Mouse (Mus musculus) Patski (cell line): ENCODE data around the gene Nanp. TPM values are rescaled to one million over a fixed set of nuclear protein-coding genes. Genes with fewer than 3 reads are reported as not detected.
A peak's percentile ranks its signal among the peaks of the same experiment; 100 is the strongest.

Experiments used
- ATAC-seq: fragments of 100-300 bp; one replicate; pipeline ENCODE4 v1.8.0; 2021
- CTCF ChIA-PET: fragments of 350-600 bp; sonication (Branson Sonifier 250); formaldehyde crosslinking; loops from one replicate; lab custom pipeline; 2022; ENCODE audit warnings: inconsistent platforms; lab: Charles Lee
- POLR2A ChIA-PET: fragments of 350-600 bp; sonication (Branson Sonifier 250); formaldehyde crosslinking; loops from one replicate; lab custom pipeline; 2022; ENCODE audit warnings: antibody characterized with exemption, inconsistent platforms; lab: Charles Lee
- DNase-seq: peaks from one replicate; pipeline ENCODE4 v3.0.0-alpha.2; 2011; ENCODE audit warnings: low read depth, low spot score
- H3K27me3 ChIP-seq: fragments of 371-371 bp; one replicate; pipeline ENCODE4 v1.5.1; 2021
- CTCF ChIP-seq: fragments of 100-300 bp; IDR thresholded peaks from one replicate; pipeline ENCODE4 v1.5.1; 2021
- in situ Hi-C: fragments of 300-500 bp; cut with MboI; formaldehyde crosslinking; loops from 3 replicates; pipeline ENCODE4 v1.11.1; 2018; ENCODE audit warnings: low pct_unique_long_range_greater_than_20kb, mixed read lengths
- polyA plus RNA-seq: library from polyadenylated mRNA; unstranded; gene quantifications from one replicate; pipeline ENCODE4 v1.2.3, GENCODE M21; 2021

Gene Nanp
- polyA plus RNA-seq, 1 experiment from 2014 or later = 10.2 TPM

GRCm38 (mm10) chr2:151011273-151011672, 27.9 kb downstream of the Nanp start:
- ATAC-seq (no peak), DNase-seq (no peak)
- no peak for TF ChIP-seq CTCF
- POLR2A ChIA-PET = interaction anchor here (1.0 kb wide), 1 partner anchor 11 kb away, joined by 4 read pairs; no protein-coding TSS in a partner anchor
- peaks cover 12% of the 10 kb centered on the region for H3K27me3 ChIP-seq
- in situ Hi-C loops = no loop called here
- CTCF ChIA-PET = no interaction called here

GRCm38 (mm10) chr2:151009515-151010085, 29.6 kb downstream of the Nanp start:
- H3K27me3 ChIP-seq = peaks cover 12% of the 10 kb centered on the region
- peak; percentile 36 for ATAC-seq
- TF ChIP-seq CTCF = no peak
- in situ Hi-C loops = loop anchor here (10.0 kb wide), 1 partner anchor 335 kb away; no protein-coding TSS in a partner anchor
- DNase-seq = no peak
- ChIA-PET POLR2A (interaction anchor here (1.0 kb wide), 1 partner anchor 30 kb away, joined by 5 read pairs; the partner anchor contains the start of genes Nanp and Ninl), CTCF (no interaction called here)

GRCm38 (mm10) chr2:151008939-151009509, 30.2 kb downstream of the Nanp start:
- in situ Hi-C loops = loop anchor here (10.0 kb wide), 1 partner anchor 334 kb away; no protein-coding TSS in a partner anchor
- ATAC-seq = peak; percentile 93
- no peak for DNase-seq
- CTCF ChIA-PET = no interaction called here
- H3K27me3 ChIP-seq = peaks cover 9% of the 10 kb centered on the region
- POLR2A ChIA-PET = interaction anchor here (0.7 to 1.0 kb wide), 2 partner anchors 31 to 282 kb away, joined by 4 to 5 read pairs; partner anchors contain the start of genes Nanp and Ninl
- no peak for TF ChIP-seq CTCF

GRCm38 (mm10) chr2:151008517-151008932, 30.7 kb downstream of the Nanp start:
- DNase-seq (no peak), ATAC-seq (peak; percentile 22)
- TF ChIP-seq CTCF = no peak
- CTCF ChIA-PET = no interaction called here
- in situ Hi-C loops = loop anchor here (10.0 kb wide), 1 partner anchor 334 kb away; no protein-coding TSS in a partner anchor
- POLR2A ChIA-PET = interaction anchor here (0.7 kb wide), 1 partner anchor 282 kb away, joined by 4 read pairs; no protein-coding TSS in a partner anchor
- peaks cover 9% of the 10 kb centered on the region for H3K27me3 ChIP-seq

GRCm38 (mm10) chr2:151008006-151008405, 31.2 kb downstream of the Nanp start:
- ATAC-seq (no peak), DNase-seq (no peak)
- no peak for TF ChIP-seq CTCF
- ChIA-PET POLR2A (interaction anchor here (0.7 kb wide), 1 partner anchor 281 kb away, joined by 4 read pairs; no protein-coding TSS in a partner anchor), CTCF (no interaction called here)
- in situ Hi-C loops = loop anchor here (10.0 kb wide), 1 partner anchor 333 kb away; no protein-coding TSS in a partner anchor
- peaks cover 8% of the 10 kb centered on the region for H3K27me3 ChIP-seq

- no peak for DNase-seq
- in situ Hi-C loops = loop anchor here (10.0 kb wide), 1 partner anchor 332 kb away; no protein-coding TSS in a partner anchor
- no peak for ATAC-seq
- ChIA-PET POLR2A (no interaction called here), CTCF (no interaction called here)
- no peak for TF ChIP-seq CTCF
- peaks cover under 1% of the 10 kb centered on the region for H3K27me3 ChIP-seq
Measured at GRCm38 (mm10) chr2:151006281-151006945, 32.8 kb downstream of the Nanp start.

- ChIA-PET POLR2A (no interaction called here), CTCF (interaction anchor here (1.5 kb wide), 1 partner anchor 21 kb away, joined by 3 read pairs; no protein-coding TSS in a partner anchor)
- no peak for TF ChIP-seq CTCF
- in situ Hi-C loops = loop anchor here (5.0 to 10.0 kb wide), 2 partner anchors 177 to 330 kb away; no protein-coding TSS in a partner anchor
- H3K27me3 ChIP-seq = no peaks in the 10 kb centered on the region
- ATAC-seq (no peak), DNase-seq (no peak)
Measured at GRCm38 (mm10) chr2:151004390-151004789, 34.8 kb downstream of the Nanp start.

GRCm38 (mm10) chr2:151003796-151004195, 35.4 kb downstream of the Nanp start:
- no peaks in the 10 kb centered on the region for H3K27me3 ChIP-seq
- in situ Hi-C loops = loop anchor here (5.0 to 10.0 kb wide), 2 partner anchors 176 to 329 kb away; no protein-coding TSS in a partner anchor
- POLR2A ChIA-PET = no interaction called here
- no peak for TF ChIP-seq CTCF
- no peak for ATAC-seq
- CTCF ChIA-PET = no interaction called here
- no peak for DNase-seq

GRCm38 (mm10) chr2:151001619-151002175, 37.5 kb downstream of the Nanp start:
- ChIA-PET CTCF (interaction anchor here (1.0 to 1.6 kb wide), 4 partner anchors 16 to 323 kb away, joined by 3 to 4 read pairs (median 3); partner anchors contain the start of genes Abhd12, Gins1, Nanp and Ninl), POLR2A (interaction anchor here (0.6 to 1.0 kb wide), 2 partner anchors 37 to 56 kb away, joined by 3 to 4 read pairs; partner anchors contain the start of genes Nanp and Ninl)
- H3K27me3 ChIP-seq = no peaks in the 10 kb centered on the region
- in situ Hi-C loops = loop anchor here (5.0 to 10.0 kb wide), 2 partner anchors 174 to 327 kb away; no protein-coding TSS in a partner anchor
- ATAC-seq (no peak), DNase-seq (no peak)
- no peak for TF ChIP-seq CTCF
